Comparison of ENCODE assay signal across 14 mouse cellular contexts in the genomic region with DNA sequence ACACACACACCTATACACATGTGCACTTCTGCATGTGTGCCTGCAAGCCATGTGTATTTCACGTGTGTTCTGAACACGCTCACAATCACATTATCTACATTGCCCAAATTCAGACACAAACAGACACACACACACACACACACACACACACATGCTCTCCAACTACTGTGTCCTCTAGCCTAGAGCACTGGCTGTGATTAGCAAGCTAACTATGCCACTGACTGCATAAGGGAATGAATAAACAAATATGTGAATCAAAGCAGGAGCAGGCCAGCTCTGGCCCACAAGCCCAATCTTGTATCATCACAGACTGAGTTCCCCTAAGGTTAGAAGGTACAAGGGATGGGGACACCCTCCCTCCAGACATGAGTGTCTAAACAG.
A peak's percentile ranks its signal among the peaks of the same experiment; 100 is the strongest.
DNase-seq lines count a peak whose midpoint lies in the region; ATAC-seq and TF ChIP-seq lines count a peak whose summit lies in the region.
"Had no signal": no experiment of that assay in that cellular context is flagged by ENCODE, and none has a peak within 500 bp of the region (broad histone marks: within the 10 kb centered on the region; RNA-seq: fewer than 3 reads in every experiment).

No protein-coding gene starts in this region.

- no peaks in the 10 kb centered on the region for H3K9me3 ChIP-seq in forebrain, embryonic 12.5 days
- no peaks in the 10 kb centered on the region for H3K9me3 ChIP-seq in forebrain, embryonic 10.5 days
- no peaks in the 10 kb centered on the region for H3K9me3 ChIP-seq in embryonic facial prominence, embryonic 13.5 days
- no peaks in the 10 kb centered on the region for H3K9me3 ChIP-seq in hindbrain, embryonic 14.5 days (ENCODE audit: control insufficient read depth, low read length)
- H3K9me3 ChIP-seq in midbrain, embryonic 13.5 days, result no peaks in the 10 kb centered on the region
- H3K9me3 ChIP-seq: heart, embryonic 12.5 days; liver, embryonic 12.5 days had no signal

- WGBS in forebrain, embryonic 12.5 days, result 94% methylated on average over 2 of the region's 2 CpGs
- WGBS in forebrain, embryonic 10.5 days, result 89% methylated on average over 2 of the region's 2 CpGs
- 79% methylated on average over 2 of the region's 2 CpGs for WGBS in embryonic facial prominence, embryonic 13.5 days
- 82% methylated on average over 2 of the region's 2 CpGs for WGBS in hindbrain, embryonic 14.5 days
- 82% methylated on average over 2 of the region's 2 CpGs for WGBS in midbrain, embryonic 13.5 days
- 64% methylated on average over 2 of the region's 2 CpGs for WGBS in heart, adult 2 months

- no peaks in the 10 kb centered on the region for H3K27me3 ChIP-seq in forebrain, embryonic 12.5 days
- H3K27me3 ChIP-seq in forebrain, embryonic 10.5 days (ENCODE audit: poor library complexity, severe bottlenecking), result no peaks in the 10 kb centered on the region
- no peaks in the 10 kb centered on the region for H3K27me3 ChIP-seq in embryonic facial prominence, embryonic 13.5 days
- H3K27me3 ChIP-seq in hindbrain, embryonic 14.5 days (ENCODE audit: control insufficient read depth, insufficient read depth, low read length), result no peaks in the 10 kb centered on the region
- H3K27me3 ChIP-seq in midbrain, embryonic 13.5 days, result no peaks in the 10 kb centered on the region
- no peaks in the 10 kb centered on the region for H3K27me3 ChIP-seq in heart, adult 2 months (ENCODE audit: control insufficient read depth, insufficient read depth, low read length)
- H3K27me3 ChIP-seq: heart, embryonic 12.5 days; liver, embryonic 12.5 days had no signal

- DNase-seq in forebrain, embryonic 10.5 days (ENCODE audit: extremely low spot score, low spot score), result no peak
- DNase-seq in hindbrain, embryonic 14.5 days (ENCODE audit: low spot score), result no peak
- no peak for DNase-seq in left cerebral cortex, adult 9 months (ENCODE audit: low spot score in 2 of 2)
- no peak for DNase-seq in heart, adult 2 months
- DNase-seq in right cerebral cortex, postnatal 14 days, result no peak
- DNase-seq: lung, postnatal 36 days; spleen, adult 18-20 months had no signal

- no peak for TF ChIP-seq CTCF in heart, adult 2 months (IDR thresholded peaks at IDR 0.05)

- no peaks in the 10 kb centered on the region for H3K79me2 ChIP-seq in heart, adult 2 months (replicated peaks; ENCODE audit: control insufficient read depth, insufficient read depth, low read length)

- peaks cover 23% of the 10 kb centered on the region for H3K4me1 ChIP-seq in forebrain, embryonic 12.5 days
- H3K4me1 ChIP-seq in forebrain, embryonic 10.5 days, result peaks cover 41% of the 10 kb centered on the region
- peaks cover 30% of the 10 kb centered on the region for H3K4me1 ChIP-seq in embryonic facial prominence, embryonic 13.5 days
- H3K4me1 ChIP-seq in hindbrain, embryonic 14.5 days (replicated peaks; ENCODE audit: control insufficient read depth, insufficient read depth, low read length), result peaks cover 26% of the 10 kb centered on the region
- H3K4me1 ChIP-seq in midbrain, embryonic 13.5 days (replicated peaks), result peaks cover 36% of the 10 kb centered on the region
- H3K4me1 ChIP-seq in heart, adult 2 months (ENCODE audit: control insufficient read depth, insufficient read depth, low read length), result peaks cover 1% of the 10 kb centered on the region; the same call in 1 of the 2 replicates
- H3K4me1 ChIP-seq: liver, embryonic 12.5 days had no signal

- intact Hi-C loops in heart, adult 2 months (cut with DNase I), result no loop called here

- H3K9ac ChIP-seq in forebrain, embryonic 12.5 days, result no peak overlapping the region
- H3K9ac ChIP-seq in embryonic facial prominence, embryonic 13.5 days, result peak overlapping the region; percentile 27; the same call in 1 of the 2 replicates
- H3K9ac ChIP-seq in hindbrain, embryonic 14.5 days, result no peak overlapping the region; the same call in 1 of the 2 replicates
- H3K9ac ChIP-seq in midbrain, embryonic 13.5 days (replicated peaks), result peak overlapping the region; percentile 41
- H3K9ac ChIP-seq in heart, adult 2 months (ENCODE audit: low read depth, low read length), result no peak overlapping the region
- H3K9ac ChIP-seq: heart, embryonic 12.5 days; liver, embryonic 12.5 days had no signal

- H3K36me3 ChIP-seq in forebrain, embryonic 12.5 days (replicated peaks), result no peaks in the 10 kb centered on the region
- H3K36me3 ChIP-seq in forebrain, embryonic 10.5 days (replicated peaks), result peaks cover 18% of the 10 kb centered on the region; the same call in 1 of the 2 replicates
- no peaks in the 10 kb centered on the region for H3K36me3 ChIP-seq in embryonic facial prominence, embryonic 13.5 days
- H3K36me3 ChIP-seq in hindbrain, embryonic 14.5 days (replicated peaks; ENCODE audit: control insufficient read depth, insufficient read depth), result no peaks in the 10 kb centered on the region
- no peaks in the 10 kb centered on the region for H3K36me3 ChIP-seq in midbrain, embryonic 13.5 days
- no peaks in the 10 kb centered on the region for H3K36me3 ChIP-seq in heart, adult 2 months (ENCODE audit: control insufficient read depth, insufficient read depth, low read length)
- H3K36me3 ChIP-seq: heart, embryonic 12.5 days; liver, embryonic 12.5 days had no signal

- ATAC-seq in forebrain, embryonic 12.5 days (ENCODE audit: low FRiP score), result 0 out of 2 replicates have a peak, but pooled peaks have one; percentile 9
- no peak for ATAC-seq in embryonic facial prominence, embryonic 13.5 days (ENCODE audit: insufficient number of reproducible peaks, insufficient read depth, low FRiP score, low TSS enrichment, low read depth)
- ATAC-seq in hindbrain, embryonic 14.5 days (ENCODE audit: low FRiP score), result peak; percentile 26
- ATAC-seq in midbrain, embryonic 13.5 days, result peak; percentile 34
- ATAC-seq: inflammation-experienced regulatory T-cells, adult 6 months; liver, embryonic 12.5 days had no signal

- H3K4me2 ChIP-seq in forebrain, embryonic 12.5 days, result no peak overlapping the region
- H3K4me2 ChIP-seq in embryonic facial prominence, embryonic 13.5 days, result no peak overlapping the region
- 0 out of 2 replicates have a peak overlapping the region, but pooled peaks have one; percentile 7 for H3K4me2 ChIP-seq in hindbrain, embryonic 14.5 days (replicated peaks)
- peak overlapping the region; percentile 6; the same call in 1 of the 2 replicates for H3K4me2 ChIP-seq in midbrain, embryonic 13.5 days (replicated peaks)
- H3K4me2 ChIP-seq: heart, embryonic 12.5 days; liver, embryonic 12.5 days had no signal

- TF ChIP-seq EP300 in heart, adult 2 months (IDR thresholded peaks at IDR 0.05; ENCODE audit: insufficient read depth, low read depth, low read length), result no peak

- peak overlapping the region; percentile 47 for H3K27ac ChIP-seq in forebrain, embryonic 12.5 days
- H3K27ac ChIP-seq in forebrain, embryonic 10.5 days, result no peak overlapping the region
- H3K27ac ChIP-seq in embryonic facial prominence, embryonic 13.5 days, result peak overlapping the region; percentile 22; the same call in 1 of the 2 replicates
- peak overlapping the region; percentile 77 for H3K27ac ChIP-seq in hindbrain, embryonic 14.5 days
- peak overlapping the region; percentile 76 for H3K27ac ChIP-seq in midbrain, embryonic 13.5 days
- H3K27ac ChIP-seq in heart, adult 2 months, result no peak overlapping the region
- H3K27ac ChIP-seq: liver, embryonic 12.5 days had no signal

- no peak for TF ChIP-seq POLR2A in heart, adult 2 months (IDR thresholded peaks at IDR 0.05; ENCODE audit: insufficient read depth, low read depth, low read length)

- H3K4me3 ChIP-seq in forebrain, embryonic 12.5 days (replicated peaks), result no peak overlapping the region
- no peak overlapping the region for H3K4me3 ChIP-seq in forebrain, embryonic 10.5 days
- no peak overlapping the region for H3K4me3 ChIP-seq in embryonic facial prominence, embryonic 13.5 days
- no peak overlapping the region for H3K4me3 ChIP-seq in hindbrain, embryonic 14.5 days (replicated peaks; ENCODE audit: low read length)
- H3K4me3 ChIP-seq in midbrain, embryonic 13.5 days (replicated peaks), result no peak overlapping the region
- H3K4me3 ChIP-seq in heart, adult 2 months, result no peak overlapping the region
- H3K4me3 ChIP-seq: heart, embryonic 12.5 days; liver, embryonic 12.5 days; myocyte had no signal

Comparison
In these comparisons a context has a peak if more than half of its experiments do, and no peak if none do; other contexts are left out.
1. H3K27ac ChIP-seq: peak in forebrain, embryonic 12.5 days (single experiment), embryonic facial prominence, embryonic 13.5 days (single experiment), hindbrain, embryonic 14.5 days (single experiment) and midbrain, embryonic 13.5 days (single experiment); none in forebrain, embryonic 10.5 days (single experiment) and heart, adult 2 months (single experiment).
2. H3K4me2 ChIP-seq: peak in hindbrain, embryonic 14.5 days (single experiment) and midbrain, embryonic 13.5 days (single experiment); none in forebrain, embryonic 12.5 days (single experiment) and embryonic facial prominence, embryonic 13.5 days (single experiment).
3. H3K9ac ChIP-seq: peak in embryonic facial prominence, embryonic 13.5 days (single experiment) and midbrain, embryonic 13.5 days (single experiment); none in forebrain, embryonic 12.5 days (single experiment), hindbrain, embryonic 14.5 days (single experiment) and heart, adult 2 months (single experiment).